Mouse (Mus musculus) myocyte (in vitro differentiated cells): ENCODE measurements around the gene Cpb2. TPM values are rescaled to one million over a fixed set of nuclear protein-coding genes. Genes with fewer than 3 reads are reported as not detected.

ENCODE experiments used
- H3K27me3 ChIP-seq: one replicate; pipeline ENCODE4 v1.6.1; 2011; ENCODE audit not compliant: control insufficient read depth, insufficient read depth, insufficient read length
- H3K36me3 ChIP-seq: one replicate; pipeline ENCODE4 v1.6.1; 2011; ENCODE audit not compliant: control insufficient read depth, insufficient read depth
- H3K4me2 ChIP-seq: one replicate; pipeline ENCODE4 v1.6.1; 2011; ENCODE audit warnings: low read depth, control low read depth
- H3K4me3 ChIP-seq: one replicate; pipeline ENCODE4 v1.5.1; 2011; ENCODE audit warnings: mild to moderate bottlenecking, control low read depth, moderate library complexity
- H3K79me2 ChIP-seq: one replicate; pipeline ENCODE4 v1.6.1; 2011; ENCODE audit not compliant: control insufficient read depth, insufficient read depth
- H3ac ChIP-seq: one replicate; pipeline ENCODE4 v1.6.1; 2011; ENCODE audit not compliant: control insufficient read depth, insufficient read length
- CEBPB ChIP-seq: IDR thresholded peaks from 2 replicates; pipeline ENCODE4 v1.6.1; 2011; ENCODE audit warnings: mild to moderate bottlenecking, moderate library complexity; ENCODE audit not compliant: poor library complexity, insufficient read depth, severe bottlenecking
- E2F4 ChIP-seq: IDR thresholded peaks from one replicate; pipeline ENCODE4 v1.6.1; 2011; ENCODE audit warnings: mild to moderate bottlenecking, control low read depth, moderate library complexity; ENCODE audit not compliant: insufficient read depth
- MAX ChIP-seq: IDR thresholded peaks from one replicate; pipeline ENCODE4 v1.6.1; 2011; ENCODE audit warnings: low read depth, mild to moderate bottlenecking, control low read depth
- MYOD1 ChIP-seq, 3 experiments: IDR thresholded peaks; one replicate each; pipeline ENCODE4 v1.6.1; 2011; ENCODE audit warnings: control low read depth in 2 of 3, low read depth in 2 of 3, mild to moderate bottlenecking in 2 of 3, moderate library complexity in 1 of 3; ENCODE audit not compliant: insufficient read length in 2 of 3, control insufficient read depth in 1 of 3
- MYOG ChIP-seq, 3 experiments: IDR thresholded peaks; one replicate each; pipeline ENCODE4 v1.6.1; 2011; ENCODE audit warnings: control low read depth in 2 of 3, low read depth in 2 of 3, mild to moderate bottlenecking in 2 of 3; ENCODE audit not compliant: insufficient read length in 2 of 3, control insufficient read depth in 1 of 3, insufficient read depth in 1 of 3
- POLR2A ChIP-seq: IDR thresholded peaks from one replicate; pipeline ENCODE4 v1.6.1; 2011; ENCODE audit warnings: low read depth, mild to moderate bottlenecking, control low read depth, moderate library complexity; ENCODE audit not compliant: insufficient read length
- POLR2AphosphoS2 ChIP-seq: IDR thresholded peaks from one replicate; pipeline ENCODE4 v1.6.1; 2011; ENCODE audit warnings: low read depth, control low read depth; ENCODE audit not compliant: insufficient read length
- REST ChIP-seq: IDR thresholded peaks from one replicate; pipeline ENCODE4 v1.6.1; 2011; ENCODE audit warnings: mild to moderate bottlenecking, control low read depth, moderate library complexity; ENCODE audit not compliant: insufficient read depth, insufficient read length
- SRF ChIP-seq: IDR thresholded peaks from one replicate; pipeline ENCODE4 v1.6.1; 2011; ENCODE audit warnings: low read depth; ENCODE audit not compliant: control insufficient read depth, insufficient read length
- TCF12 ChIP-seq: IDR thresholded peaks from one replicate; pipeline ENCODE4 v1.6.1; 2011; ENCODE audit warnings: mild to moderate bottlenecking, control low read depth; ENCODE audit not compliant: poor library complexity, insufficient read depth, severe bottlenecking
- TCF3 ChIP-seq: IDR thresholded peaks from one replicate; pipeline ENCODE4 v1.6.1; 2011; ENCODE audit warnings: low read depth, control low read depth; ENCODE audit not compliant: insufficient read length
- USF1 ChIP-seq: IDR thresholded peaks from one replicate; pipeline ENCODE4 v1.6.1; 2011; ENCODE audit warnings: low read depth, mild to moderate bottlenecking, control low read depth, moderate library complexity
- polyA plus RNA-seq: library from polyadenylated mRNA; unstranded; fragments of >200 nt; fragmentation: generic; extraction: Trizol; gene quantifications from one replicate; pipeline ENCODE4 v1.2.1, GENCODE M21; 2012; ENCODE audit warnings: missing spikeins

Cpb2 gene
- polyA plus RNA-seq, 1 experiment, result not detected

GRCm38 (mm10) chr14:75197660-75198059 lies 44.4 kb upstream of the Cpb2 start:
- Histone ChIP-seq H3K36me3 (no peaks in the 10 kb centered on the region), H3K4me3 (no peak overlapping the region), H3K79me2 (no peaks in the 10 kb centered on the region), H3ac (no peak overlapping the region), H3K4me2 (no peak overlapping the region), H3K27me3 (peaks cover 12% of the 10 kb centered on the region)
- TF ChIP-seq REST (no peak), MYOG (IDR thresholded peaks at IDR 0.05; ENCODE audit: control insufficient read depth in 1 of 3, insufficient read depth in 1 of 3, insufficient read length in 2 of 3, low read depth in 2 of 3) (no peak), USF1 (no peak), POLR2AphosphoS2 (no peak)

- H3K79me2 ChIP-seq, result no peaks in the 10 kb centered on the region
- no peak overlapping the region for H3K4me3 ChIP-seq
- H3K36me3 ChIP-seq, result no peaks in the 10 kb centered on the region
- TF ChIP-seq TCF12, result no peak
- TF ChIP-seq MYOG (IDR thresholded peaks at IDR 0.05; ENCODE audit: control insufficient read depth in 1 of 3, insufficient read depth in 1 of 3, insufficient read length in 2 of 3, low read depth in 2 of 3), result no peak
- TF ChIP-seq CEBPB, result no peak
- TF ChIP-seq E2F4, result no peak
- no peak for TF ChIP-seq USF1
- TF ChIP-seq POLR2AphosphoS2, result no peak
- TF ChIP-seq REST, result no peak
- TF ChIP-seq MAX, result no peak
- no peak for TF ChIP-seq SRF
- no peak for TF ChIP-seq TCF3
- TF ChIP-seq POLR2A, result no peak
- no peak for TF ChIP-seq MYOD1 (IDR thresholded peaks at IDR 0.05; ENCODE audit: control insufficient read depth in 1 of 3, insufficient read length in 2 of 3, low read depth in 2 of 3)
- H3K27me3 ChIP-seq, result peaks cover under 1% of the 10 kb centered on the region
- H3K4me2 ChIP-seq, result no peak overlapping the region
- no peak overlapping the region for H3ac ChIP-seq
Observed at GRCm38 (mm10) chr14:75205363-75206051, 36.6 kb upstream of the Cpb2 start.

GRCm38 (mm10) chr14:75206307-75206706 lies 35.8 kb upstream of the Cpb2 start:
- Histone ChIP-seq H3K4me3 (no peak overlapping the region), H3K79me2 (no peaks in the 10 kb centered on the region), H3K36me3 (no peaks in the 10 kb centered on the region), H3K27me3 (peaks cover 7% of the 10 kb centered on the region), H3K4me2 (no peak overlapping the region), H3ac (no peak overlapping the region)
- TF ChIP-seq REST (no peak), SRF (no peak)

GRCm38 (mm10) chr14:75208572-75209151 lies 33.4 kb upstream of the Cpb2 start:
- no peak for TF ChIP-seq SRF
- no peak for TF ChIP-seq MYOD1 (IDR thresholded peaks at IDR 0.05; ENCODE audit: control insufficient read depth in 1 of 3, insufficient read length in 2 of 3, low read depth in 2 of 3)
- no peak for TF ChIP-seq MYOG (IDR thresholded peaks at IDR 0.05; ENCODE audit: control insufficient read depth in 1 of 3, insufficient read depth in 1 of 3, insufficient read length in 2 of 3, low read depth in 2 of 3)
- no peak for TF ChIP-seq E2F4
- no peak for TF ChIP-seq REST
- no peak for TF ChIP-seq POLR2AphosphoS2
- TF ChIP-seq TCF12, result no peak
- no peak for TF ChIP-seq POLR2A
- Histone ChIP-seq H3K4me3 (no peak overlapping the region), H3K4me2 (no peak overlapping the region), H3K36me3 (no peaks in the 10 kb centered on the region), H3K27me3 (peaks cover 11% of the 10 kb centered on the region), H3K79me2 (no peaks in the 10 kb centered on the region), H3ac (no peak overlapping the region)

- Histone ChIP-seq H3K27me3 (peaks cover 15% of the 10 kb centered on the region), H3K36me3 (no peaks in the 10 kb centered on the region), H3K79me2 (no peaks in the 10 kb centered on the region), H3K4me3 (no peak overlapping the region), H3K4me2 (no peak overlapping the region), H3ac (no peak overlapping the region)
- TF ChIP-seq SRF (no peak), REST (no peak), MYOG (IDR thresholded peaks at IDR 0.05; ENCODE audit: control insufficient read depth in 1 of 3, insufficient read depth in 1 of 3, insufficient read length in 2 of 3, low read depth in 2 of 3) (no peak), TCF3 (no peak), POLR2A (no peak), USF1 (no peak), POLR2AphosphoS2 (no peak), E2F4 (no peak), MAX (no peak), CEBPB (no peak), MYOD1 (IDR thresholded peaks at IDR 0.05; ENCODE audit: control insufficient read depth in 1 of 3, insufficient read length in 2 of 3, low read depth in 2 of 3) (no peak)
Observed at GRCm38 (mm10) chr14:75213752-75214151, 28.3 kb upstream of the Cpb2 start.
